Comparison of ENCODE assay signal across 8 mouse cellular contexts in genomic region chr3:87973593-87974380, GRCm38 (mm10). TPM values are rescaled to one million over a fixed set of nuclear protein-coding genes. Genes with fewer than 3 reads are reported as not detected.
DNase-seq lines count a peak whose midpoint lies in the region; ATAC-seq and TF ChIP-seq lines count a peak whose summit lies in the region.

No protein-coding gene starts in this region.

- TF ChIP-seq POLR2A in embryonic fibroblast, embryonic 13.5 days (IDR thresholded peaks at IDR 0.05; ENCODE audit: low read depth, low read length): no peak

- H3K36me3 ChIP-seq in kidney, embryonic 16.5 days (ENCODE audit: insufficient read depth, low read length): peaks cover 19% of the 10 kb centered on the region
- no peaks in the 10 kb centered on the region for H3K36me3 ChIP-seq in intestine, embryonic 15.5 days
- H3K36me3 ChIP-seq in neural tube, embryonic 13.5 days: peaks cover 25% of the 10 kb centered on the region

- no peaks in the 10 kb centered on the region for H3K9me3 ChIP-seq in kidney, embryonic 16.5 days (ENCODE audit: low read length)
- H3K9me3 ChIP-seq in intestine, embryonic 15.5 days: no peaks in the 10 kb centered on the region
- no peaks in the 10 kb centered on the region for H3K9me3 ChIP-seq in neural tube, embryonic 13.5 days

- peak overlapping the region; percentile 74 for H3K4me3 ChIP-seq in kidney, embryonic 16.5 days (ENCODE audit: low read length)
- peak overlapping the region; percentile 77 for H3K4me3 ChIP-seq in embryonic fibroblast, embryonic 13.5 days (ENCODE audit: insufficient read depth, low read length)
- H3K4me3 ChIP-seq in intestine, embryonic 15.5 days (replicated peaks): peak overlapping the region; percentile 64
- H3K4me3 ChIP-seq in neural tube, embryonic 13.5 days: peak overlapping the region; percentile 66
- H3K4me3 ChIP-seq in layer of hippocampus, adult 2 months: no peak overlapping the region; the same call in 1 of the 2 replicates

- ATAC-seq in kidney, embryonic 16.5 days (ENCODE audit: low FRiP score, low TSS enrichment): no peak
- no peak for ATAC-seq in intestine, embryonic 15.5 days
- ATAC-seq in neural tube, embryonic 13.5 days (ENCODE audit: low read depth): no peak

- 39% methylated on average over 14 of the region's 14 CpGs for WGBS in kidney, embryonic 16.5 days
- 45% methylated on average over 14 of the region's 14 CpGs for WGBS in intestine, embryonic 15.5 days
- WGBS in neural tube, embryonic 13.5 days: 14% methylated on average over 14 of the region's 14 CpGs

- no peak for TF ChIP-seq CTCF in embryonic fibroblast, embryonic 13.5 days (IDR thresholded peaks at IDR 0.05; ENCODE audit: borderline replicate concordance, insufficient read depth, low read length)
- no peak for TF ChIP-seq CTCF in layer of hippocampus, adult 2 months (conservative IDR thresholded peaks at IDR 0.05)

- no peaks in the 10 kb centered on the region for H3K27me3 ChIP-seq in kidney, embryonic 16.5 days (ENCODE audit: insufficient read depth, low read length)
- H3K27me3 ChIP-seq in intestine, embryonic 15.5 days (replicated peaks): peaks cover 10% of the 10 kb centered on the region
- no peaks in the 10 kb centered on the region; the same call in 1 of the 2 replicates for H3K27me3 ChIP-seq in neural tube, embryonic 13.5 days

- DNase-seq in kidney, postnatal 14 days: no peak
- DNase-seq in layer of hippocampus, adult 2 months (ENCODE audit: low spot score in 2 of 2): no peak
- DNase-seq in right cerebral cortex, postnatal 36 days (ENCODE audit: low spot score in 2 of 2): no peak
- no peak for DNase-seq in layer of hippocampus, postnatal 25 days (ENCODE audit: extremely low spot score in 1 of 2, low spot score in 1 of 2)

- peaks cover 45% of the 10 kb centered on the region for H3K4me1 ChIP-seq in kidney, embryonic 16.5 days (ENCODE audit: insufficient read depth, low read length)
- H3K4me1 ChIP-seq in embryonic fibroblast, embryonic 13.5 days (ENCODE audit: control insufficient read depth, insufficient read depth, low read length): peaks cover 13% of the 10 kb centered on the region
- H3K4me1 ChIP-seq in intestine, embryonic 15.5 days (replicated peaks): peaks cover 47% of the 10 kb centered on the region
- peaks cover 56% of the 10 kb centered on the region for H3K4me1 ChIP-seq in neural tube, embryonic 13.5 days (replicated peaks)

- H3K9ac ChIP-seq in kidney, embryonic 16.5 days (replicated peaks; ENCODE audit: low read length): peak overlapping the region; percentile 85
- peak overlapping the region; percentile 9; the same call in 1 of the 2 replicates for H3K9ac ChIP-seq in intestine, embryonic 15.5 days
- H3K9ac ChIP-seq in neural tube, embryonic 13.5 days: peak overlapping the region; percentile 91

- peak overlapping the region; percentile 91 for H3K4me2 ChIP-seq in kidney, embryonic 16.5 days (replicated peaks; ENCODE audit: low read depth, low read length)
- peak overlapping the region; percentile 96 for H3K4me2 ChIP-seq in intestine, embryonic 15.5 days (replicated peaks)
- peak overlapping the region; percentile 95 for H3K4me2 ChIP-seq in neural tube, embryonic 13.5 days

- H3K27ac ChIP-seq in kidney, embryonic 16.5 days (ENCODE audit: low read length): peak overlapping the region; percentile 30; the same call in 1 of the 2 replicates
- H3K27ac ChIP-seq in embryonic fibroblast, embryonic 13.5 days (ENCODE audit: insufficient read depth, low read length): no peak overlapping the region
- peak overlapping the region; percentile 52 for H3K27ac ChIP-seq in intestine, embryonic 15.5 days
- H3K27ac ChIP-seq in neural tube, embryonic 13.5 days (replicated peaks): peak overlapping the region; percentile 89
- no peak overlapping the region for H3K27ac ChIP-seq in layer of hippocampus, adult 2 months

RNA-seq across cellular contexts. Expression of gene Nes, which starts 2.9 kb away (rescaled TPM):
- 25.7 and 26.6 TPM in 2 replicates for polyA plus RNA-seq in kidney, embryonic 16.5 days (2015; fragmentation: Nextera tagmentation; extraction: Ambion mirVana)
- polyA plus RNA-seq in embryonic fibroblast, embryonic 13.5 days (2011; ENCODE audit: insufficient read length, low read depth, missing spikeins): 25.7 and 71.2 TPM in 2 replicates
- 17.0 and 20.0 TPM in 2 replicates for polyA plus RNA-seq in intestine, embryonic 15.5 days (2015; fragmentation: Nextera tagmentation; extraction: Ambion mirVana)
- 44.1 and 47.1 TPM in 2 replicates for polyA plus RNA-seq in neural tube, embryonic 13.5 days (2015; fragmentation: Nextera tagmentation; extraction: Ambion mirVana)
- total RNA-seq in layer of hippocampus, adult 2 months (2021): 1 to 10 TPM; 4.0 to 4.8 TPM
- 1 to 10 TPM; 4.6 to 5.5 TPM for total RNA-seq in layer of hippocampus, postnatal 25 days (2021)

RNA-seq across cellular contexts. Expression of gene Crabp2, which starts 25.3 kb away (rescaled TPM):
- polyA plus RNA-seq in kidney, embryonic 16.5 days (2015; fragmentation: Nextera tagmentation; extraction: Ambion mirVana): 62.0 and 67.8 TPM in 2 replicates
- 80.0 and 99.8 TPM in 2 replicates for polyA plus RNA-seq in embryonic fibroblast, embryonic 13.5 days (2011; ENCODE audit: insufficient read length, low read depth, missing spikeins)
- 7.0 and 8.2 TPM in 2 replicates for polyA plus RNA-seq in intestine, embryonic 15.5 days (2015; fragmentation: Nextera tagmentation; extraction: Ambion mirVana)
- 193 and 205 TPM in 2 replicates for polyA plus RNA-seq in neural tube, embryonic 13.5 days (2015; fragmentation: Nextera tagmentation; extraction: Ambion mirVana)
- total RNA-seq in layer of hippocampus, adult 2 months (2021): 1 to 10 TPM; 1.6 to 3.7 TPM
- 1 to 10 TPM; 2.2 to 2.3 TPM for total RNA-seq in layer of hippocampus, postnatal 25 days (2021)

RNA-seq across cellular contexts. Expression of gene Bcan, which starts 26.2 kb away (rescaled TPM):
- 0.10 TPM in 1 of 2 replicates, not detected in the other for polyA plus RNA-seq in kidney, embryonic 16.5 days (2015; fragmentation: Nextera tagmentation; extraction: Ambion mirVana)
- polyA plus RNA-seq in embryonic fibroblast, embryonic 13.5 days (2011; ENCODE audit: insufficient read length, low read depth, missing spikeins): 0.61 TPM in 1 of 2 replicates, not detected in the other
- 0.15 and 0.54 TPM in 2 replicates for polyA plus RNA-seq in intestine, embryonic 15.5 days (2015; fragmentation: Nextera tagmentation; extraction: Ambion mirVana)
- polyA plus RNA-seq in neural tube, embryonic 13.5 days (2015; fragmentation: Nextera tagmentation; extraction: Ambion mirVana): 37.8 and 41.3 TPM in 2 replicates
- total RNA-seq in layer of hippocampus, adult 2 months (2021): 100 to 1,000 TPM; 309 to 328 TPM
- total RNA-seq in layer of hippocampus, postnatal 25 days (2021): 100 to 1,000 TPM; 329 to 388 TPM

RNA-seq across cellular contexts. Expression of gene Rrnad1, which starts 43.3 kb away (rescaled TPM):
- polyA plus RNA-seq in kidney, embryonic 16.5 days (2015; fragmentation: Nextera tagmentation; extraction: Ambion mirVana): 19.9 and 22.7 TPM in 2 replicates
- polyA plus RNA-seq in embryonic fibroblast, embryonic 13.5 days (2011; ENCODE audit: insufficient read length, low read depth, missing spikeins): 11.4 and 12.0 TPM in 2 replicates
- polyA plus RNA-seq in intestine, embryonic 15.5 days (2015; fragmentation: Nextera tagmentation; extraction: Ambion mirVana): 15.8 and 16.3 TPM in 2 replicates
- polyA plus RNA-seq in neural tube, embryonic 13.5 days (2015; fragmentation: Nextera tagmentation; extraction: Ambion mirVana): 20.1 and 22.2 TPM in 2 replicates
- 10 to 100 TPM; 24.7 to 27.4 TPM for total RNA-seq in layer of hippocampus, adult 2 months (2021)
- 10 to 100 TPM; 17.9 to 22.5 TPM for total RNA-seq in layer of hippocampus, postnatal 25 days (2021)

RNA-seq across cellular contexts. Expression of gene Isg20l2, which starts 43.7 kb away (rescaled TPM):
- 60.2 and 68.7 TPM in 2 replicates for polyA plus RNA-seq in kidney, embryonic 16.5 days (2015; fragmentation: Nextera tagmentation; extraction: Ambion mirVana)
- polyA plus RNA-seq in embryonic fibroblast, embryonic 13.5 days (2011; ENCODE audit: insufficient read length, low read depth, missing spikeins): 41.6 and 54.7 TPM in 2 replicates
- 46.7 and 49.9 TPM in 2 replicates for polyA plus RNA-seq in intestine, embryonic 15.5 days (2015; fragmentation: Nextera tagmentation; extraction: Ambion mirVana)
- 36.2 and 41.4 TPM in 2 replicates for polyA plus RNA-seq in neural tube, embryonic 13.5 days (2015; fragmentation: Nextera tagmentation; extraction: Ambion mirVana)
- 10 to 100 TPM; 14.2 to 15.8 TPM for total RNA-seq in layer of hippocampus, adult 2 months (2021)
- total RNA-seq in layer of hippocampus, postnatal 25 days (2021): 10 to 100 TPM; 14.7 to 17.1 TPM

Comparison
In these comparisons a context has a peak if more than half of its experiments do, and no peak if none do; other contexts are left out.
1. H3K27ac ChIP-seq: peak in kidney, embryonic 16.5 days (single experiment), intestine, embryonic 15.5 days (single experiment) and neural tube, embryonic 13.5 days (single experiment); none in embryonic fibroblast, embryonic 13.5 days (single experiment) and layer of hippocampus, adult 2 months (single experiment).
2. H3K9ac ChIP-seq: peak in every context shown above with its lines; median percentile 91 in neural tube, embryonic 13.5 days; 85 in kidney, embryonic 16.5 days; 9 in intestine, embryonic 15.5 days.
3. RNA of gene Bcan, which starts 26.2 kb away (polyA plus RNA-seq): 37.8 to 41.3 TPM in neural tube, embryonic 13.5 days; 0.61 TPM in embryonic fibroblast, embryonic 13.5 days, 0.15 to 0.54 TPM in intestine, embryonic 15.5 days and 0.10 TPM in kidney, embryonic 16.5 days; every median in the first group is over 10 times any median in the second.
4. Peak in every context shown above with its lines, with median percentiles within 50 percentile points of each other: H3K4me2 ChIP-seq.